Mouse (Mus musculus) heart, embryonic 16.5 days (tissue): Measurements from ENCODE around the gene Chrm5. TPM values are rescaled to one million over a fixed set of nuclear protein-coding genes. Genes with fewer than 3 reads are reported as not detected.

Source experiments
- ATAC-seq: fragments of 200-750 bp; cut with Nextera tagmentation; replicated peaks from 2 replicates; pipeline ENCODE4 v1.8.0; 2017; ENCODE audit warnings: moderate number of reproducible peaks; ENCODE audit not compliant: insufficient read depth, low FRiP score; ENCODE audit errors: extremely low read depth
- H3K27ac ChIP-seq: fragments of 300-500 bp; sonication (generic); 2 replicates; pipeline ENCODE4 v1.5.1; 2014; ENCODE audit warnings: mild to moderate bottlenecking, low read length, control low read depth, moderate library complexity
- H3K27me3 ChIP-seq: fragments of 300-500 bp; sonication (generic); 2 replicates; pipeline ENCODE4 v1.6.1; 2014; ENCODE audit warnings: low read length, mixed read lengths; ENCODE audit not compliant: control insufficient read depth, insufficient read depth
- H3K36me3 ChIP-seq: fragments of 300-500 bp; sonication (generic); 2 replicates; pipeline ENCODE4 v1.6.1; 2014; ENCODE audit not compliant: control insufficient read depth, insufficient read depth
- H3K4me1 ChIP-seq: fragments of 300-500 bp; sonication (generic); 2 replicates; pipeline ENCODE4 v1.6.1; 2014; ENCODE audit warnings: low read length, mixed read lengths; ENCODE audit not compliant: control insufficient read depth, insufficient read depth
- H3K4me2 ChIP-seq: fragments of 300-500 bp; sonication (generic); 2 replicates; pipeline ENCODE4 v1.6.1; 2014; ENCODE audit warnings: low read depth, mild to moderate bottlenecking, control low read depth, low read length
- H3K4me3 ChIP-seq: fragments of 300-500 bp; sonication (generic); 2 replicates; pipeline ENCODE4 v1.5.1; 2014; ENCODE audit warnings: mild to moderate bottlenecking, control low read depth, low read length
- H3K9ac ChIP-seq: fragments of 300-500 bp; sonication (generic); 2 replicates; pipeline ENCODE4 v1.6.1; 2014; ENCODE audit warnings: low read length, control low read depth
- H3K9me3 ChIP-seq: fragments of 300-500 bp; sonication (generic); replicated peaks from 2 replicates; pipeline ENCODE4 v1.6.1; 2016; ENCODE audit warnings: low read length; ENCODE audit not compliant: control insufficient read depth
- WGBS: fragments of 180-500 bp; shearing (Covaris S2); extraction: QIAGEN DNeasy Blood & Tissue Kit; methylation state at CpG from one replicate; pipeline ENCODE4 v1.1.7; 2014; 5-methylcytosine and 5-hydroxymethylcytosine counted together
- polyA plus RNA-seq: library from polyadenylated mRNA; unstranded; fragments of >200 nt; fragmentation: Nextera tagmentation; extraction: Ambion mirVana; gene quantifications from 2 replicates; pipeline ENCODE4 v1.2.1, GENCODE M21; 2015

Chrm5 gene
- polyA plus RNA-seq, 1 experiment from 2014 or later, result not detected

- 54% methylated on average over 5 of the region's 5 CpGs for WGBS
Observed at GRCm38 (mm10) chr2:112506841-112507435, 26.4 kb upstream of the Chrm5 start.

GRCm38 (mm10) chr2:112503978-112504377 is 23.4 kb upstream of the Chrm5 start:
- H3K4me1 ChIP-seq, result peaks cover 2% of the 10 kb centered on the region; the same call in 1 of the 2 replicates
- H3K9ac ChIP-seq, result no peak overlapping the region
- no peaks in the 10 kb centered on the region for H3K9me3 ChIP-seq
- H3K36me3 ChIP-seq, result no peaks in the 10 kb centered on the region
- H3K27me3 ChIP-seq, result no peaks in the 10 kb centered on the region
- H3K4me3 ChIP-seq, result no peak overlapping the region
- no peak overlapping the region for H3K27ac ChIP-seq
- 77% methylated on average over 6 of the region's 6 CpGs for whole genome bisulfite sequencing
- no peak overlapping the region for H3K4me2 ChIP-seq
- no peak for ATAC-seq

More at GRCm38 (mm10) chr2:112506841-112507435, 26.4 kb upstream of the Chrm5 start:
- H3K4me2 ChIP-seq, result no peak overlapping the region
- no peak overlapping the region for H3K9ac ChIP-seq
- no peaks in the 10 kb centered on the region for H3K4me1 ChIP-seq
- H3K9me3 ChIP-seq, result no peaks in the 10 kb centered on the region
- no peak overlapping the region for H3K4me3 ChIP-seq
- H3K27me3 ChIP-seq, result no peaks in the 10 kb centered on the region
- no peak overlapping the region for H3K27ac ChIP-seq
- no peak for ATAC-seq
- H3K36me3 ChIP-seq, result no peaks in the 10 kb centered on the region

- WGBS, result 4% methylated on average over 6 of the region's 6 CpGs
- Histone ChIP-seq H3K27ac (no peak overlapping the region), H3K36me3 (no peaks in the 10 kb centered on the region), H3K4me3 (no peak overlapping the region), H3K27me3 (no peaks in the 10 kb centered on the region), H3K9ac (no peak overlapping the region; the same call in 1 of the 2 replicates), H3K4me2 (no peak overlapping the region), H3K4me1 (peaks cover 4% of the 10 kb centered on the region; the same call in 1 of the 2 replicates), H3K9me3 (no peaks in the 10 kb centered on the region)
- ATAC-seq, result peak; percentile 86
Observed at GRCm38 (mm10) chr2:112501209-112501608, 20.6 kb upstream of the Chrm5 start.

- Histone ChIP-seq H3K27ac (no peak overlapping the region), H3K27me3 (no peaks in the 10 kb centered on the region), H3K9me3 (no peaks in the 10 kb centered on the region), H3K4me1 (peaks cover 9% of the 10 kb centered on the region), H3K36me3 (no peaks in the 10 kb centered on the region), H3K9ac (no peak overlapping the region), H3K4me2 (no peak overlapping the region), H3K4me3 (no peak overlapping the region)
- WGBS, result 69% methylated on average over 7 of the region's 7 CpGs
- ATAC-seq, result no peak
Observed at GRCm38 (mm10) chr2:112497851-112498250, 17.3 kb upstream of the Chrm5 start.

GRCm38 (mm10) chr2:112493539-112494260 is 13.1 kb upstream of the Chrm5 start:
- Histone ChIP-seq H3K9me3 (no peaks in the 10 kb centered on the region), H3K27ac (peak overlapping the region; percentile 100), H3K36me3 (no peaks in the 10 kb centered on the region), H3K4me3 (peak overlapping the region; percentile 84), H3K27me3 (no peaks in the 10 kb centered on the region), H3K9ac (peak overlapping the region; percentile 99), H3K4me2 (peak overlapping the region; percentile 80), H3K4me1 (peaks cover 12% of the 10 kb centered on the region)
- 0 out of 2 replicates have a peak, but pooled peaks have one; percentile 2 for ATAC-seq
- WGBS, result 37% methylated on average over 11 of the region's 11 CpGs

- peak; percentile 93 for ATAC-seq
- Histone ChIP-seq H3K4me3 (peak within 1 kb of the TSS; percentile 84), H3K4me1 (peaks cover 11% of the 10 kb centered on the region), H3K9ac (peak within 1 kb of the TSS; percentile 99), H3K36me3 (no peaks in the 10 kb centered on the region), H3K27ac (peak within 1 kb of the TSS; percentile 100), H3K4me2 (peak within 1 kb of the TSS; percentile 80), H3K9me3 (no peaks in the 10 kb centered on the region), H3K27me3 (no peaks in the 10 kb centered on the region)
- under 1% methylated on average over 79 of the region's 87 CpGs for WGBS
Observed at GRCm38 (mm10) chr2:112492856-112493538, 12.4 kb upstream of the Chrm5 start, which contains the start of gene Aven. TSS of gene Aven (plus strand) at chr2:112492964.

- no peaks in the 10 kb centered on the region for H3K27me3 ChIP-seq
- H3K27ac ChIP-seq, result peak overlapping the region; percentile 100
- peak overlapping the region; percentile 84 for H3K4me3 ChIP-seq
- H3K9me3 ChIP-seq, result no peaks in the 10 kb centered on the region
- peak overlapping the region; percentile 99 for H3K9ac ChIP-seq
- peaks cover 11% of the 10 kb centered on the region for H3K4me1 ChIP-seq
- 4% methylated on average over 9 of the region's 9 CpGs for WGBS
- H3K36me3 ChIP-seq, result no peaks in the 10 kb centered on the region
- ATAC-seq, result peak; percentile 10
- H3K4me2 ChIP-seq, result peak overlapping the region; percentile 80
Observed at GRCm38 (mm10) chr2:112492431-112492855, 11.9 kb upstream of the Chrm5 start.

- ATAC-seq, result no peak
- Histone ChIP-seq H3K36me3 (no peaks in the 10 kb centered on the region), H3K4me1 (peaks cover 11% of the 10 kb centered on the region), H3K4me3 (no peak overlapping the region), H3K27me3 (no peaks in the 10 kb centered on the region), H3K4me2 (no peak overlapping the region), H3K9ac (no peak overlapping the region; the same call in 1 of the 2 replicates), H3K9me3 (no peaks in the 10 kb centered on the region), H3K27ac (no peak overlapping the region)
- 76% methylated on average over 5 of the region's 5 CpGs for WGBS
Observed at GRCm38 (mm10) chr2:112491629-112492028, 11.1 kb upstream of the Chrm5 start.
